Mouse (Mus musculus): ENCODE results near the gene Eps8l2.
"Not testable (repeated sequence)": the region's sequence is repeated elsewhere in the genome, so short reads cannot be mapped to it uniquely, and the experiment has no call there.

Gene Eps8l2

GRCm38 (mm10) chr7:141367358-141367757, 28.7 kb downstream of the Eps8l2 start:
- DNase-seq (ENCODE audit: low spot score): no peak

DNA sequence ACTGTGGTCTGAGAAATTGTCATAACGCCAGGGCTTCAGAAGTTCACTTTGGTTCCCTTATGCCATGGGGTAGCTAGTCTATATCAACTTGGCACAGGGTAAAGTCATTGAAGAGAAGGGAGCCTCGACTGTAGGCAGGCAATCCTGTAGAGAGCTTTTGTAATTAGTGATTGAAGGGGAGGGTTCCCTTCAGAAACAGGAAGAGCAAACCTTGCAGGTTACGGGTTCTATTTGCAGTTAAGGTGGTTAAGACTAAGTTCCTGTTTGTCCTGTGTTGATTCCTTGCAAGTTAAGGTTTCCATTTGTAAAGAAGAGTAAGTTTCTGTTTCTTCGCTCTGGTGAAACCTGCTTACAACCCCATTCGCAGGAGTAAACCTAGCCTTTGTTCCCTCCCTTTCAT, 31.2 kb downstream of the Eps8l2 start:
- DNase-seq (ENCODE audit: low spot score): no peak

GRCm38 (mm10) chr7:141371942-141372595, 33.4 kb downstream of the Eps8l2 start:
- no peak for DNase-seq (ENCODE audit: low spot score)

- no peak for DNase-seq (ENCODE audit: low spot score)
Observed at GRCm38 (mm10) chr7:141373611-141374010, 34.9 kb downstream of the Eps8l2 start.

GRCm38 (mm10) chr7:141374399-141374798, 35.7 kb downstream of the Eps8l2 start:
- DNase-seq (ENCODE audit: low spot score): no peak

DNA sequence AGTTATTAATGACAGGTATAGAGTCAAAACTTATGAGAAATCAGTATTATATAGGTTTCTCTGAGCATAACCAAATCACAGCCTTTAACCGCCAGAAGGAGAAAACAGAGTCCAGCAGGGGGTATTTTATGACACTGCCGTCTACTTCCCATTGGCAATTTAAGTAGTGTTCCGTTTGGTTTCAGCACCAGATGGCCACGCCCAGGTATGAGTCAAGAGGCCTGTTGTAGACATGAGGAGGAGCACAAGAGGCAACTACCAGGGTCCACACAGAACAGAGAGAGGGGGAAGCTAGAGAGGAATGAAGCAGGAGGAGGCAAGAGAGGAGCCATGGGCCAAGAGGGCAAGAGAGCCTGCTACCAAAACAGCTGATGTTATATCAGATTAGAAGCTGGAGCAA, 40.9 kb downstream of the Eps8l2 start:
- DNase-seq (ENCODE audit: low spot score): no peak

DNA sequence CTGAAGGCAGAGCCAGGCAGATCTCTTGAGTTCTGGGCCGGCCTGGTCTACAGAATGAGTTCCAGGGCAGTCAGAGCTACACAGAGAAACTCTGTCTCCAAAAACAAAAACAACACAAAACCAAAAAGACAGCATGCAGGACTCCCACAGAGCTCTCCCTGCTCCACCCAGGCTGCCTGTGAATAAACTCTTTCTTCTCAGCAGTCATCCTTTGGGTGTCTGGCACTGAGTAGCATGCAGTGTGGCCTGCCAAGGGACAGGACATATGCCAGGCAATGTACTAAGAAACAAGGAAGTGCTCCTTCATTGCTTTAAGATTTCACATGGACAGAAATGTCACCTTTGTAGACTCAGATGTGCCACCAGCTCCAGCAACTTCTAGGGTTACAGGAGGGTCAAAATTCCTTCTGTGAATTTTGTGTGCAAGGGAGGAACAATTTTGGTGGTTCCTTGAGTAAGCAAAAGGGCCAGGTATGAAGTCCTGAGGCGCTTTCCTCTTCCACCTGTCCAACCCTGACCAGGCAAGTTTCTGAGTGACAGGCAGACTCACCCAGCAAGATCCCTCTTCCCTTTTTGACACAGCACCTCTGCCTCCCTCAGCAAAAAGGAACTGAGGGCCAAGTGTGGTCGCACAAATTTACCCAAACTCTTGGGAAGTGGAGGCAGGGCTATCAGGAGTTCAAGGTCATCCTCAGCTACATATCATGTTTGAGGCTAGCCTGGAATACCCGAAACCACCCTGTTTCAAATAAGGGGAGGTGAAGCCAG, 42.6 kb downstream of the Eps8l2 start:
- no peak for DNase-seq (ENCODE audit: low spot score)

GRCm38 (mm10) chr7:141387807-141388486, 49.3 kb downstream of the Eps8l2 start:
- no peak for DNase-seq (ENCODE audit: low spot score)

DNA sequence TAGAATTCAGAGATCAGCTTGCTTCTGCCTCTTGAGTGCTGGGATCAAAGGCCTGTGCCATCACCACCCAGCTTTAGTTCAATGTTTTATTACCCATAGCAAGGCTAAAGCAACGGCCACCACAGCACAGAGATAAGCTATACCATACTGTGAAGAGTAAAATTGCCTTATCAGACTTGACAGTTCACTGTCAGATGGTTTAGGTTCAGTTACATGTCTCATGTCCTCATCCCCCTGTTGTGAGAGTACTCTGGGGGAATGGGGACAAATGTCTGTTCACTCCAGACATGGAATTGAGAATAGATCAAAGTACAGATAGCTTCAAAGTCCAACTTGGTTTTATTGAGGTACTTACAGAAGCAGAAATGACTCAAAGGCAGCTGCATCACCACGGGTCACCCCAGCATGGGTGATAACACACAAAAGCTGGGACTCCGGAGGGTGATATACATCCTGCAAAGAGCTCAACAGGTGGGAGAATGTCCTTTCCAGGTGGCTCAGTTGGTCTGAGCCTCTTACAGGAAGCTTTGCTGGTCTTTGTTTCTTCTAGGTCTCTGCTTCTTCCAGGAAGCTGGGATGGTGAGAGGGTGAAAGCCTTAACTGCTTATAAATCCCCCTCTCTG, 49.9 kb downstream of the Eps8l2 start:
- peak; percentile 62 for DNase-seq (ENCODE audit: low spot score)

- DNase-seq (ENCODE audit: low spot score): no peak
Observed at GRCm38 (mm10) chr7:141390326-141391259, 51.9 kb downstream of the Eps8l2 start.

DNA sequence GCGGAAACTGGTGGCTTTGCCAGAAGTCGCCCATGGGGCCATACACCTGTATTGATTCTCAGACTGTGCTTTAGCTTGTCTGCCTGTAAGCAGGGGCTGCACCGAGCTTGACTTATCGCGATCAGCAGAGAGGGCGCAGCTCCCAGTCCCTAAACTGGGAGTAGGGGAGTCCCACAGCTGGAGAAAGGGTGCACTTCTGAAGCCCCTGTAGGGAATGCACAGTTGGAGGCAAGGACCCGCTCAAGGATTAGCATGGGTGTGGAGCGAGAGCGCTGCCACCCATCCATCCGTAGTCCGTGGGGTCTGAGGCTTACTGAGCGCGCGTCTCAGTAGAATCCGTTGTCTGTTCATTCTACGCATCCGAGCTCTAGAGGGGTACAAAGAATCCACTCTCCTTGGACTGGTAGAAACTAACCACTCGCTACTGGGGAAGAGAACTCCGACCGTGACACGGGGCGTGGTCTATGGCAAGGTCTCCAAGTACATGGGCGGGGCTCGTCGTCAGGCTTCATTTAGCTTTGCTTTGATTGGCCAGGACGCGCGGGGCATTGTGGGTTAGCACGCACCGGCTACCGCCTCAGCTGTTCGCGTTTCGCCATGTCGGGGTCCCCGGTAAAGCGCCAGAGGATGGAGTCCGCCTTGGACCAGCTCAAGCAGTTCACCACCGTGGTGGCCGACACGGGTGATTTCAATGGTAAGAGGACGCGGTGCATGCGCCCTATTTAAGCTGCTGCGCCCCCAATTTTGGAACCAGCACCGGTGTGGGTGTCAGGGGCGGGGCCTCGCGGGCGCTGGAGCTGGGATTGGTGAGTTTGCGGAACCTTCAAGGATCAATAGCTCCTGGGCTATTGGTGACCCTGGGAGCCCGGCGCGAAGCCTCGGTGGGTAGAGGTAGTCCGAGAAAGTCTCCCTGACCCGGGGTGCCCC, 53.2 kb downstream of the Eps8l2 start, which contains the start of gene Taldo1:
TSS of gene Taldo1 (plus strand) at position 575 of the 927 bp plus-strand sequence.
- DNase-seq (ENCODE audit: low spot score): peak; percentile 97

DNA sequence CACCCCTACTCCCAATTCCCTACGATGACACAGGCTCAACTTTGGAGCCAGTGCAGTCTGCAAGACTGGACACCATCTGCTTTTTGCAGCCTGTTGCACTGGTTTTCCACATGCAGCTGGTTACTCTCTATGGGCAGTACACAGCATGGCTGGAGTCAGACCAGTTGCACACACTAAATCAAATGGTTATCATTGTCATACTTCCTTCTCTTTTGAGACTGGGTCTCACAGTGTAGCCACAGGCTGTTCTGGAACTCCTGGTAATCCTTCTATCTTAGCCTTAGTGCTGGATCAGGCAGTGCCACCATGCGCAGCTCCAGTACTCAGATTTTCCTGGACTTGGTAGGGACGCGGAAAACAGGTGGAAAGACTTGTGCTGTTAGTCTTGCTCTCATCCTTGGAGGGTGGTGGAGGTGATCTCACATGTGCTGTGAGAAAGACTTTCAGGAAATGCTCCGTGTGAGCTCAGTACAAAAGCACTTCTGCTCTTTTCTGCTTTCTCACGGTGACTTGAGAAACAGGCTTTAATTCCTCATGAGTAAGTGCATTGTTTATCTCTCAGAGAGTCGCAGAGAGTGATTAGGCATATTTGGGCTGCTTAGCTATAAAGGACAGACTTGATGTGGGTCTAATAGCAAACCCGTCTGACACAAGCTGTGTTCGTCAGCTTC, 54.0 kb downstream of the Eps8l2 start:
- peak; percentile 86 for DNase-seq (ENCODE audit: low spot score)

DNA sequence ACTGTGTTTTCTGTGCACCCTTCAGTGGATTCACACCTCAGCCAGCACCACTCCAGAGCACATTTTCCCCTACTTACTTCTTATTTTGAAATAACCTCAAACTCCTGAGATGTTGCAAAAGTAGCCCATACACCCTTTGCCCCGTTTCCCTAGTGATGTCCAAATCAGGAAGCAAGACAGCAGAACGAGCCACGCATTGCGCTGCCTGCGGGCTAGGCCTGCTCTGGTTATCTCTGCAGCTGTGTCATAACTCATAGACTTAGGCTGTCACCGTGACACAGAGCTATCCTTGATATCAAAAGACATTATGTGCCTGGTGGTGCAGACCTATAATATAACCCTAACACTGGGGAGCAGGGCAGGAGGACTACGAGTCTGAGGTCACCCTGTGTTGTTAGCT, 55.5 kb downstream of the Eps8l2 start:
- peak; percentile 72 for DNase-seq (ENCODE audit: low spot score)

DNA sequence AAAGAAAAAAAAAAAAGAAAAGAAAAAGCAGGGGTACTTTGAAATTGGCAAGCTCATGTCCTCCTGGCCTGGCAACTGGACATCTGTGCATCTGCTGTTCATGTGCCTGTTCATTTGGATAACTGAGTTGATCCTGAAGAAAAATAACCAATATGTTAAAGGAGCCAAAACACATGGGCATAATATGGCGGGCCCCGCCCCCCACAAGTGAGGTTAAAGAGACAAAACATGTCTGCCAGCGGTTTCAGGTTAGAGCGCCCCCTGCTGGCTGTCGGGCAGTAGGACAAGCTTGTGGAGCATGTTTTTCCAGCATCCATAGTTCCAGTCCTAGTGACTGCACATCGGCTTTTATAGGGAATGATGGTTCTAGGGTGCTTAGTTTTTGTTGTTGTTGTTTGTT, 56.1 kb downstream of the Eps8l2 start:
- DNase-seq (ENCODE audit: low spot score): peak; percentile 88

DNA sequence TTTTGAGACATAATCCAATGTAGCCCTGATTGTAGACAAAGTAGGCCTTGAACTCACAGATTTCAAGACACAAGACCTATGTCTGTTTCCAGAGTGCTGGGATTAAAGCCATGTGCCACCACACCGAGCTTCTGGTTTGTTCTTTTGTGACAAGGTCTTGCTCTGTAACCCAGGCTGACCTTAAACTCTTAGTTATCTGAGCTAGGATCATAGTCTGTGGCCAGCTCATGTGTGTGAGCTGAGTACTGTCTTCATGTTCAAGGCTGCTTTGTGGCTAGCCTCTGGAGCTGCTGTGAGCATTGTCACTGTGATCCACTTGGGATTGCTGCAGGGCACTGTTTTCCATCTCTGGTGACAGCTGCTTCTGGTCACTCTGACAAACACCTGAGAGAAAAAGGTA, 56.7 kb downstream of the Eps8l2 start:
- DNase-seq (ENCODE audit: low spot score): no peak

DNA sequence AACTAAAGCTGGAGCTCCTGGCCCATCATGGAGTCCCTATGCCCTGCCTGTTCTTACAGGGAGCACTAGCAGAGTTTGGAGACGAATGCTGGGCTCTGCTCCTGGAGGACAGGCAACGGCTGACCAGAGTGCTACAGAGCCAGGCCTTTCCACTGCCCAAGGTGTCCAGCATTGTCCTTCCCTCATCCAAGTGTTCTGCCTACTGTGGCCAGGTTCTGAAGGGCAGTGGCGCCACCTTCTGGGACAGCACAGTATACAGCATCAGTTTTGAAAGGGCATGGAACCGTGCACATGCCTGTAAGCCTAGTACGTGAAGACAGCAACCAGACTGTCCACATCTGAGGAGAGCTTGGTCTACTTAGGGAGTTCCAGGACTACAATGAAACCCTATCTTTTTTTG, 64.6 kb downstream of the Eps8l2 start:
- DNase-seq (ENCODE audit: low spot score): no peak

DNA sequence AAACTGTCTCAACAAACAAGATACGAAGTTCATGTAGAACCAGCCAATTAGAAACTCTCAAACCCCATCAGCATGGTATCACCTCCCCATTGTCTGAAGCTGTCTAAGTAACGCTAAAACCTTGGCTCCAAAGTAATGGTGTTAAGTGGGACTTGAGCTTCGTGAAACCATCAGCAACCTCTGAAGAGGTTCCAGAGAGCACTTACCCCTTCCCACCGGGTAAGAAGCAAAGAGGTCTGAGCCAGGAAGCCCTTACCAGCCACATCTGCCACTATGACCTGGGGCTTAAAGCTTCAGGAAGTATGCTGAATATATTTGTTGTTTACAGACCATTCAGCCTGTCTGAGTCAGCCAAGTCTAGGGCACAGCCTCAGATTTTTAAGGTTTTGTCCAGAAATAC, 66.8 kb downstream of the Eps8l2 start:
- no peak for DNase-seq (ENCODE audit: low spot score)

DNA sequence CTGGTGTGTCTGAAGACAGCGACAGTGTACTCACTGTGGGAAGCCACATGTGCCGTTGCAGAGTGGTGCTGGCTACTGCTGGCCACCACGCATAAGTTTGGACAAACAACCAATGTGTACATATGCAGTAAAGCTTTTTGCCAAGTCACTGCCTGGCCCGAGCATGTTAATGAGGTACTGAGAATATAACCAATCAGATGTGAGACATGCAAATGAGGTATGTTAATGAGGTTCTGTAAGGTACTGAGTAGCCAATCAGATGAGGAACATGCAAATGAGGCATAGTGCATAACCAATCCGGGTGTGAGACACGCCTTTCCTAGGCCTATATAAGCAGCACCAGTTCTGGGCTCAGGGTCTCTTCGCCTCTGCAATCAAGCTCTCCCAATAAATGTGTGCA, 69.0 kb downstream of the Eps8l2 start:
- not testable (repeated sequence) for DNase-seq (ENCODE audit: low spot score)

DNA sequence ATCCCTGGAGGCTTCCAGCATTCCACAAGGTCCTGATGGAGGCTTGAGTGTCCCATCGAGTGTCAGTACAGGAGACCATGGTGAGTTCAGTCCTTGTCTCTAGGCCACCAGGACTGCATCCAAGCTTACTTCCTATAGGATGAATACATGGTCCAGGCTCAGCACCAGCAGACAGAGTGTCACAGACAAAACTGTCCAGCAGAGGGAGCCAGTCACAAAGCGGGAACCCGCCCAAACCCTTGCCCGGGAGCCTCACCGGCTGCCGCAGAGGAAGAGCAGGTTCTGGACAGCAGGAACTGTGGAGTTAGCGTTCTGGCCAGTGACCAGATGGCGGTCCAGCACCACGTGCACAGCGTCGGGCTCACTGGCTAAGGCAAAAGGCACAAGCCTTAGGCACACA, 70.2 kb downstream of the Eps8l2 start:
- DNase-seq (ENCODE audit: low spot score): peak; percentile 76

GRCm38 (mm10) chr7:141410631-141411030, 72.0 kb downstream of the Eps8l2 start:
- DNase-seq (ENCODE audit: low spot score): no peak

All from c-Kit-positive CD71-positive TER-119-positive erythroid progenitor cells, embryonic 14.5 days (primary cell).